Mouse (Mus musculus) CD4-positive helper T cell, adult 2 months (primary cell): ENCODE results near the gene Kcnip4.

ENCODE experiments used
- DNase-seq: peaks from one replicate; pipeline ENCODE4 v3.0.0-alpha.2; 2012; ENCODE audit warnings: low read depth, missing footprints, low spot score

Gene Kcnip4

DNA sequence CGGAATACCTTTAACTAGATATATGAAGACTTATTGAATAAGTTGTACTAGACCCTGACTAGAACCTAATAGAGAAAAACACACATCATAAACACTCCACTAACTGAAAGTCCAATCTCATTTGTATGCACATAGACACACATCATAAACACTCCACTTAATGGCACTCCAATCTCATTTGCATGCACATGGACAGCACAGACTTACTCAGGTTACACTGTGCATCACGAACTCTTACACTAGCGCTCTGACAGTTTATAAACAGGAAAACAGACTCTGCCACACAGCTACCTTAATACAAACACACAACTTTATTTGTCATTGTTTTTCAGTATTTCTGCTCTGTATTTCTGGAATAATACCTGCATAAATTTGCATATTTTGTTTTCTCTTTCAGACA is 168.3 kb downstream of the Kcnip4 start:
- no peak for DNase-seq

- DNase-seq = no peak
Observed at GRCm38 (mm10) chr5:49352061-49352460, 172.6 kb downstream of the Kcnip4 start.

- no peak for DNase-seq
Observed at GRCm38 (mm10) chr5:49350126-49350909, 174.4 kb downstream of the Kcnip4 start.

- no peak for DNase-seq
Observed at GRCm38 (mm10) chr5:49349541-49349940, 175.2 kb downstream of the Kcnip4 start.

DNA sequence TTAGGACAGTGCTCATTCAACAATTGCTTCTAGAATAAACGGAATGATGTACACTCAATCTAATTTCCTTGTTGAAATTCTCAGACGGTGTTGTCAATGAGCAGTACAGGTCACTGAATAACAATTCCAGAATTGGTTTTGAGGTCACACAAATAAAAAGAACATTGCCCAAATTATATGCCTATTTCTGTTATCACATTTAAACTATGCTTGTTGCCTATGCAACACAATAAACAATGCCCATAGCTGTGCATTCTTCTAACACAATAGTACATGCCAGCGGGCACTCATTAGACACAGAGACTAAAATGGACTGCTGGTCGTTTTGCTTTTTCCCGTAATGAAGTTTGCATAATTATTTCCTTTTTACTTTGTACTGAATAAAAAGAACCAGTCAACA is 176.2 kb downstream of the Kcnip4 start:
- no peak for DNase-seq

DNA sequence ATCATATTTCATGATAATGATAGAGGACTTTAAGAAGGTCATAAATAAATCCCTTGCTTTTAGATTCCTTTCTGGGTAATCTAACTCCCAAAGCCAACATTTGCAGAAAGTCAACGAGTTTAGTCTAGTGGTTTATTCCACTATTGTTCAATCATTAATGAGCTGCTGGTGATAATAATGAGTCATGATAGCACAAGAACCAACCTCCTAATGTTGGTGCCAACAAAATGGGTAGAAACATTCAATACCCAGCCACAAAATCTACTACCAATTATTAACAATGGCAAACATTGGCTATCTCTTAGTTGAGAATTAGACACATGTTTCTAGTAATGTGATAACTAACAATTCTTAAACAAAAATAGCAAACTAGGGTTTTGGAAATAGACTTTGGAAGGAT is 180.1 kb downstream of the Kcnip4 start:
- DNase-seq = no peak

DNA sequence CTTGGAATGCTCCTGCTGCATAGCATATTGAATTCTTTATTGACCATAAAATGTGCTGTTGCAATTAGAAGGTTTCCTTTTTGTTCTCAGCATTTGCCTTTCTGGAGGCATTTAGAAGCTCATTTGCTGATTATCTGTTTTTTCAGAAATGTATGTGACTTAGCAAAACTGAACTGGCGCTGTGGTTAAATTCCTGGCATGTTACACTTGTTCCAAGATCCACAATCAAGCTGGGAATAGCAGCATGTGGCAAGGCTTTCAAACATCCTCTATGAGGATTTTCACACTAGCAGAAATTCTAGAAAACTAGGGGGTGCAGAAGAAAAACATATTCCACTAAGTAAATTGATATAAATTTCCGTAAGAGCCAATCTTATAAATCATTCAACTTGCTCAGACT is 187.5 kb downstream of the Kcnip4 start:
- no peak for DNase-seq

- DNase-seq = no peak
Observed at GRCm38 (mm10) chr5:49333063-49333462, 191.6 kb downstream of the Kcnip4 start.

DNA sequence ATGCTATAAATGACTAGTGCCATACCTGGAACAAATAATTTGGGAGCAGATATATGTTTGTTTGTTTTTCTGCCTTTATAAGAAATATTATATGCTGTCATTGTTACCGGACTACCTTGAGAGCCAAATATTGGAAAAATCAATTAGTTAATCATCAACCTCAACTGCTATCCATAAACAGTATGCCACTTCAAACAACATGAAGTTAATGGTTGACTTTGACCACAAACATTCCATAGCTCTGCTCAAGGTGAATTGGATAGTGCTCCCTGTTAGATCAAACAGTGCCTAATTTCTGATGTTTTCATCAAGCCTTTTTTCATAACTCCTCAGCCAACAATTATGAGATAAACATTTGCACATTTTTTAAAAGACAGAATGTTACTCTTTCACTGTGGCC is 195.7 kb downstream of the Kcnip4 start:
- no peak for DNase-seq

DNA sequence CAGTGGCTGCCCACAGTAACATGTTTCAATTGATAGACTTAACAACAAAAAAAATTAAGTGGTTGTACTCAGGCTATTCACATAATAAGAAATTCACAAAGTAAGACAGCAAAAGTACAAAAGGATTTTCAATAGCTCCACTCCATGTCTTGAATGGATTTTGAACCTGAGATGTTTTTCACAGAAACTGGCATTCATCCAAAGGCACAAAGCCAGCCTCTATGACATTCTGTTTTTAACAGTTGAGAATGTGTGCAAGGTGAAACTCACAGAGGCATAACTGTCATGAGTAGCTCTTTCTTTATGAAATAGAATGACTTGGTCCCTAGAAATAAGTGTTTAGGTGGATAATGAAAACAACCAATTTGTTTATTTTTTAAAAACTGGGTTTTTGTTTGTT is 206.0 kb downstream of the Kcnip4 start:
- no peak for DNase-seq

DNA sequence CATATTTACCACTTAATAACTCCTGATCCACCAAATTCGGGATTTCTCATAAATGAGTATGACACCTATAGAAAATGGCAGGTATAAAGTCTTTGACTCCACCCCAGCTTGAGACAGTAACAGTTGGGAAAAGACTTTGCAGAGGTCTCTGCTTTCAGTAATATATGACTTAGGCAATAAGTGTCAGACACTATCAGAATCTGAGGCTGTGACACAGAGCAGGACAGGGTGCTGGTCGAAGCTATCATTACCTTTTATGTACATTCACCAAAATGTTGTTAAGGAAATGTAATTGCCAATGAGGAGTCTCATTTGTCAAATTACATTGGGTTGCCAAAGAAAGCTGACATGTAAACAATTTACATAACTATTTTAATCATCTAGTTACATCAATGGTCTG is 206.8 kb downstream of the Kcnip4 start:
- DNase-seq = no peak

DNA sequence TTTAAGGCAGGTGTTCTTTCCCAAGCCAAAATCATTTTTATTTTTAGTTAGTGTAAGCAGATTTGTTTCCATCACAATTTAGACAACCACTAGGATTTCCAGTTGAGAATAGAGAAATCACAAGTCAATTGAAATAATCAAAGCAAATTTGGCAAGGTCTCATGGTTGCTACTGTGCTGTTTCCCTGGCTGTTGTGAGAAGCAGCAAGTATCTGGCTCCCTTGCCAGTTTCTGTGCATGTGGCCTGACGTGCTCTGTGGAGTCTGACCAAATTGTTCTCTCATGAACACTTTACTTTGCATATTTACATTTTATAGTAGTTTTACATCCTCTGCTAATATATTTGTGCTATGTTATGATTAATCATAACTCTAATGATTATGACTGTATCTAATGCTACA is 217.9 kb downstream of the Kcnip4 start:
- DNase-seq = no peak

DNA sequence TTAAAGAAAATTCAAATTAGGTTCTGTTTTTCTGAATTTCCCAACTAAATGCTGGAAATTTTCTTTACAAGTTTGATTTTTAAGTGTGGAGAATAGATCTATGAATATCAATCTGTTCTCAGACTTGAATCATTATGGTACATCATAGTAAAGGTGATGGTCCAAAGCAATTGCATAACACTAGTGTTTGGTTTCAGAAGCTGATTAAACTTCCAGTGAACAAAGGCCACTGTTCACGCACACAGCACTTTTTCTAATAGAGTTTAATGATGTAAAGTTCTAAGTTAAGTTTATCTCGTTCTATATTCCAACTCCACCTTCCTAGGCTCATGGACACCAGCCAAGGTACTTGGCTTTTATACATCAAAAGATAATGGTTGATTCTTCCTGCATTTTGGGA is 219.4 kb downstream of the Kcnip4 start:
- no peak for DNase-seq

DNA sequence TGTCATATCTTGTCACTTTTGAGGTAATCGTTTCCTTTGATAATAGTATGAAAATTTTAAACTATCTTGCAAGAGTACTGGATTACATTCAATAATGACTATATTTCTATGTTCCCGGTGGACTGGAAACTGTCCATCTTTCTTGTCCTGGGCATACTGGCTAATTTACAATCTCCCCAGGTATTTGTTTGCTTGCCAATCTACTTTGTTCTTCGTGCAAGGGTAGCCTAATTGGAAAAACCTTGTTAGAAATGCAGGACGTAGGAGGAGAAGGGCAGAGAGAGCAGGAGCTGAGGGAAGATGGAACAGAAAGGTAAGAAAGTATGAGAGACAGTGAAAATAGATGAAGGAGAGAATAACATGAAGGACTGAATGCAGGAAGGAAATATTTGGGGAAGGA is 226.1 kb downstream of the Kcnip4 start:
- DNase-seq = no peak

GRCm38 (mm10) chr5:49292421-49292820 is 232.3 kb downstream of the Kcnip4 start:
- no peak for DNase-seq

- no peak for DNase-seq
Observed at GRCm38 (mm10) chr5:49291801-49292200, 232.9 kb downstream of the Kcnip4 start.

- no peak for DNase-seq
Observed at GRCm38 (mm10) chr5:49285455-49286135, 239.1 kb downstream of the Kcnip4 start.

DNA sequence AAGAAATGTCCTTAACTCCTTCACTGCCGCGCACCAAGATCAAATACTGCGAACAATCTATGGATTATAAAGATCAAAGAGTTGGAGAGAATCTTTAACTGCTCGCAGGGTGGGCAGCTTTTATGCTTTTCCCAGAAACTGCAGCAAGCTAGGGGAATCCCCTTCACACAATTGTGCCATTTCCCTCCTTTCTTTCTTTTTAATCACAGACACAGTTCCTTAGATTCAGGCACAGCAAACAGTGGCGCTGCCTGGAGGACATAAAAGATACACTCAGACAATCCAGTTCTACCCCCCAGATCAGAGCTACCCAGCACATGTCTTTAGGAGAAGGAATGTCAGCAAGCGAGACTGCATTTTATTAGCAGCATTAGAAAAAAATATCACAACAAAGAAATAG is 239.9 kb downstream of the Kcnip4 start:
- DNase-seq = no peak

- DNase-seq = no peak
Observed at GRCm38 (mm10) chr5:49283403-49283802, 241.3 kb downstream of the Kcnip4 start.

GRCm38 (mm10) chr5:49271864-49272263 is 252.8 kb downstream of the Kcnip4 start:
- DNase-seq = no peak

GRCm38 (mm10) chr5:49268807-49269206 is 255.9 kb downstream of the Kcnip4 start:
- DNase-seq = no peak

GRCm38 (mm10) chr5:49259356-49259755 is 265.4 kb downstream of the Kcnip4 start:
- DNase-seq = no peak

DNA sequence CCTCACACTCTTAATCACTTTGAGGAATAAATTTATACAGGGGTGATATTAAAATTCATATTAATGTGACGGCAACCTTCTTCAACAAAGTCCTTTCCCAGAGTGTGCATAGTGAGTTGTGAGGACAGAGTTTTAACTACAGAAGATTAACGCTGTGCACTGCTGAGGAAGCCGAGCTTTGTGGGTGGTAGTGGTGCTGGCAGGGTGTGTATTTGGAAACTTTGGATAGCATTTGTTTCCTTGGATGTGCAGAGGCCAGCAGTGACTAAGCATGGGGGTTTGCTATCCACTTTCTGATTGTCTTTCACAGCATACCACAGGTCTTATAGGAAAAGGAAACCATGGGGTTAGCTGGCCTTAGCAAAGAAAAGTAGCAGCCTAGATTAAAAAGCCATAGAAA is 267.9 kb downstream of the Kcnip4 start:
- DNase-seq = no peak
